Mouse (Mus musculus) neural tube, embryonic 11.5 days (tissue): ENCODE results near the gene Mgrn1. TPM values are rescaled to one million over a fixed set of nuclear protein-coding genes. Genes with fewer than 3 reads are reported as not detected.

Experiments used
- ATAC-seq: fragments of 200-750 bp; cut with Nextera tagmentation; 2 replicates; pipeline ENCODE4 v1.8.0; 2017; ENCODE audit warnings: moderate number of reproducible peaks, mild to moderate bottlenecking, moderate TSS enrichment, moderate library complexity; ENCODE audit not compliant: insufficient read depth, low FRiP score, low TSS enrichment
- DNase-seq: peaks from one replicate; pipeline ENCODE4 v3.0.0-alpha.2; 2015; ENCODE audit warnings: low spot score
- H3K27ac ChIP-seq: fragments of 300-500 bp; sonication (generic); 2 replicates; pipeline ENCODE4 v1.5.1; 2014; ENCODE audit warnings: low read depth, mild to moderate bottlenecking, low read length
- H3K27me3 ChIP-seq: fragments of 300-500 bp; sonication (generic); 2 replicates; pipeline ENCODE4 v1.6.1; 2014; ENCODE audit warnings: mild to moderate bottlenecking, low read length, mixed read lengths; ENCODE audit not compliant: control insufficient read depth, insufficient read depth
- H3K36me3 ChIP-seq: fragments of 300-500 bp; sonication (generic); 2 replicates; pipeline ENCODE4 v1.6.1; 2014; ENCODE audit warnings: mild to moderate bottlenecking, low read length, moderate library complexity, mixed read lengths; ENCODE audit not compliant: control insufficient read depth, insufficient read depth
- H3K4me1 ChIP-seq: fragments of 300-500 bp; sonication (generic); 2 replicates; pipeline ENCODE4 v1.6.1; 2014; ENCODE audit warnings: low read length, mixed read lengths; ENCODE audit not compliant: control insufficient read depth, insufficient read depth
- H3K4me2 ChIP-seq: fragments of 300-500 bp; sonication (generic); 2 replicates; pipeline ENCODE4 v1.6.1; 2014; ENCODE audit warnings: low read depth, mild to moderate bottlenecking, moderate library complexity
- H3K4me3 ChIP-seq: fragments of 300-500 bp; sonication (generic); 2 replicates; pipeline ENCODE4 v1.5.1; 2014; ENCODE audit warnings: low read depth, low read length
- H3K9ac ChIP-seq: fragments of 300-500 bp; sonication (generic); 2 replicates; pipeline ENCODE4 v1.6.1; 2014; ENCODE audit warnings: mild to moderate bottlenecking, low read length
- H3K9me3 ChIP-seq: fragments of 300-500 bp; sonication (generic); 2 replicates; pipeline ENCODE4 v1.6.1; 2016; ENCODE audit warnings: low read length; ENCODE audit not compliant: control insufficient read depth
- WGBS: fragments of 180-500 bp; shearing (Covaris S2); extraction: QIAGEN DNeasy Blood & Tissue Kit; methylation state at CpG from one replicate; pipeline ENCODE4 v1.1.7; 2014; 5-methylcytosine and 5-hydroxymethylcytosine counted together
- polyA plus RNA-seq: library from polyadenylated mRNA; unstranded; fragments of >200 nt; fragmentation: Nextera tagmentation; extraction: Ambion mirVana; gene quantifications from 2 replicates; pipeline ENCODE4 v1.2.1, GENCODE M21; 2014

The Mgrn1 gene
- polyA plus RNA-seq, 1 experiment from 2014 or later: 85.5 TPM

DNA sequence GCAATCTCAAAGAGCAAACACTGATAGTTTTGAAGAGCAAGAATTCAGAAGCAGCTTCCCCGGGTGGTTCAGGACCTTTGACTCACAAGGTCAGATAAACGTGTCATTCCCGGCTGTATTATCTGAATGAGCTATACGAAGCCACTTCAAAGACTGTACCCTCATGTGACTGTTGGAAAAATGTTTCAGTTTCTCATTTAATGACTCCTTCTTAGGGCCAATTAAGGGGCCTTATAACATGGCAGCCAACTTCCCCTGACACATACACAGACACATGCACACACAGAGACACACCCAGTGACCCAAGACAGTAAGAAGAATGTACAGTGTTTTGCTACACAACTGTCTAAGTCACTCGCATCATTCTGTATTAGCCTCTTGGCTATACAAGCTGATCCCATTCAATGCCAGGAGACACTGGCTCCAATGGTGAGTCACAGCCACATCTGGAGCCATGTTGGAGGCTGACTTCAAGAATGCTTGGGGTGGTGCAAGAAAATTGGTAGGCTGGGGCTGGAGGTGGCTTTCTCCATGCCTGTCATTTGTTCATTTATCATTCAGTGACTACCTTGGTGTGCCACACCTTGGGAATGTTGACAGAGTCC is 30.9 kb upstream of the Mgrn1 start:
- ATAC-seq (no peak), DNase-seq (no peak)
- H3K4me3 ChIP-seq: no peak overlapping the region
- no peaks in the 10 kb centered on the region for H3K27me3 ChIP-seq
- H3K9ac ChIP-seq: no peak overlapping the region
- no peaks in the 10 kb centered on the region for H3K4me1 ChIP-seq
- no peak overlapping the region for H3K27ac ChIP-seq
- no peaks in the 10 kb centered on the region for H3K36me3 ChIP-seq
- H3K9me3 ChIP-seq: no peaks in the 10 kb centered on the region
- WGBS: 71% methylated on average over 5 of the region's 5 CpGs
- no peak overlapping the region for H3K4me2 ChIP-seq

DNA sequence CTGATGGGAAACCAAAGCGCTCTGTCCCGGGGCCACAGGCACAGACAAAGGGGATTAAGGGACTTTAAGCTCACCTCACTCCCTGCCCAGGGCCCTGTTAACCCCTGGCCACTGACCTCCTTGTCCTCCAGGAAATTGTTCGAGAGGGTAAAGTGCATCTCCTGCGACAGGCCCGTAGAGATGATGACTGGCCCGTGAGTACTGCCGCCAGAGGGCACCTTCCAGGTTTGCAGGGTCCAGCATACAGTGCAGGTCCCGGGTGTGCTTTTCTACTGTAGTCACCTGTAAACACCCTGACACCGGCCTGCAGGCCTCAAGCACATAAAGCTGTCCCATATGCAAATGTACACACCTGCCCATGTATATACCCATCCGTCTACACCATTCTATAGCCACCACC is 24.7 kb upstream of the Mgrn1 start:
- no peak for ATAC-seq
- H3K4me3 ChIP-seq: no peak overlapping the region
- no peak for DNase-seq
- 53% methylated on average over 10 of the region's 10 CpGs for WGBS
- H3K9ac ChIP-seq: no peak overlapping the region
- H3K4me2 ChIP-seq: no peak overlapping the region
- H3K4me1 ChIP-seq: no peaks in the 10 kb centered on the region
- H3K9me3 ChIP-seq: no peaks in the 10 kb centered on the region
- H3K27me3 ChIP-seq: no peaks in the 10 kb centered on the region
- H3K36me3 ChIP-seq: no peaks in the 10 kb centered on the region
- H3K27ac ChIP-seq: no peak overlapping the region

DNA sequence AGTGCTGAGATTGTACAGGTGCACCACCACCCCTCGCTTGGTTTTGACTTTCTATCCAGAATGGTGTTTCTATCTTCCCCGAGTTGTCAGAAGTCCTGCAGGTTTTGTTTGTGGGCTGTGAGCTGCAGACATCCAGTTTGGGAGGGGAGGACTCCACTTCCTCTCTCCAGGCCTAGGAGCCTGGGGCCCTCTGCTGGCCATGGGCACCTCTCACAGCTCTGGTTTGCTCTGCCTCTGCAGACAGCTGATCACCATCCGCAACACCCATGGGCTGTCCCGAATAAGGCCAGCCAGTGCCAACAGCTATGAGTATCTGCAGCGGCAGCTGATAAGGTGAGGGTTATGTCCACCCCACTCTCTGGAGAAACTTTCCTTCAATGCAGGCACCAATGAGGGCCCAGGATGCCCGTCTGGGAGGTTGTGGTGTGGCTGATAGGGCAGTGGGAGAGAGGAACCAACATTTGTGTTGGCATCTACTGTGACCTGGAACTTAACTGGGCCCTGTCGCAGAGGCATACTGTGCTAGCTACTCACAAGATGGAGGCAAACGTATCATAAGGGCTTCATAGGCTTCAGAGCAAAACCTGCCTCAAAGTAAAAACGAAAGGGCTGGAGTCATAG is 23.1 kb upstream of the Mgrn1 start:
- H3K27ac ChIP-seq: no peak overlapping the region
- no peaks in the 10 kb centered on the region for H3K4me1 ChIP-seq
- no peaks in the 10 kb centered on the region for H3K9me3 ChIP-seq
- no peak overlapping the region for H3K4me3 ChIP-seq
- no peaks in the 10 kb centered on the region for H3K36me3 ChIP-seq
- H3K4me2 ChIP-seq: no peak overlapping the region
- 0 out of 2 replicates have a peak, but pooled peaks have one; percentile 60 for ATAC-seq
- no peaks in the 10 kb centered on the region for H3K27me3 ChIP-seq
- 57% methylated on average over 9 of the region's 9 CpGs for WGBS
- DNase-seq: peak; percentile 70
- no peak overlapping the region for H3K9ac ChIP-seq

DNA sequence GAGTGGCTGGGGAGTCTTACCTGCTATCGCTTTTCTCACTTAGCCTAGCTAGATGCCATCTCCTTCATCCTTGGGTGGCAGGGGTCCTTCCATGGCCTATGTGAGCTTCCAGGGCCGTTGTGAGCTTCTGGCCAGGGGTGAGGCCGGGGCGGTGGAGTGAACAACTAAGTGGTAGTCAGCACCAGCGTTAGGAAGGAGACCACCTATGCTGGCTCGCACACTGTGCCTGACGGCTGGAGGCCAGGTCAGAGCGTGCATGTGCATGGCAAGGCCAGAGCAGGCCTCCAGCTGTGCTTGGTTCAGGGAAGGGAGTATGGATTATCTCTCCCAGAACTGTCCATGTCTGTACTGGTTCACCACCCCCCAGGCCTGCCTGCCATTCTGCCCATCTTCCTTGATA is 22.3 kb upstream of the Mgrn1 start:
- DNase-seq (no peak), ATAC-seq (no peak)
- Histone ChIP-seq H3K4me1 (no peaks in the 10 kb centered on the region), H3K36me3 (no peaks in the 10 kb centered on the region), H3K4me3 (no peak overlapping the region), H3K9me3 (no peaks in the 10 kb centered on the region), H3K4me2 (no peak overlapping the region), H3K9ac (no peak overlapping the region), H3K27me3 (no peaks in the 10 kb centered on the region), H3K27ac (no peak overlapping the region)
- WGBS: 85% methylated on average over 8 of the region's 8 CpGs

DNA sequence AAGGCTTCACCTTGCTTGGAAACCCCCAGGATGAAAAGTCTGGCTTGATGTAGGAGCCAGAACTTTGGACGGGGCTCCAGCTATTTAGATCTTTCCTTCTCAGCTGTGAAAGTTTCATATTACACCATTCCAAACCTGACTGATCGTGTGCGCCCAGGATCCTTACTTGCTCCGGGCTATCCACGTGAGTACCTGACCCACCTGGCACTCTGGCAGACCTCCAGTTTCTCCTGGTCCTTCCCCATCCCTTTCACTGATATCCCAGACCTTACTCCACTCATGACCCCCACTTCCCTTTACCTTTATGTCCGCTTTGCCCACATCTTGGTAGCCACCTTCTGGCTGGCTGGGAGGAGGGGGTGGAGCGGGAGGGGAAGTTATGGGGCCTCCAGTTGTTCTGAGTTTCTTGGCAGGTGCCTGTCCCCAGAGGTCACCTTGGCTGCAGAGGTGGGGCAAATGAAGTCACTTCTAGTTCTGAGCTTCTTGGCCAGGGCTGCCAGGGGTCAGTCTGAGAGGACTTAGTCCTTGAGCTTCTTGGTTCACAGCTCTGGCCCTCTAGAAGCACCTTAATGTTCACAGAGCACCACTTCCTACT is 19.9 kb upstream of the Mgrn1 start:
- no peak for DNase-seq
- 75% methylated on average over 7 of the region's 7 CpGs for WGBS
- Histone ChIP-seq H3K4me2 (no peak overlapping the region), H3K27me3 (no peaks in the 10 kb centered on the region), H3K9ac (no peak overlapping the region), H3K27ac (no peak overlapping the region), H3K36me3 (no peaks in the 10 kb centered on the region), H3K9me3 (no peaks in the 10 kb centered on the region), H3K4me1 (no peaks in the 10 kb centered on the region), H3K4me3 (no peak overlapping the region)
- no peak for ATAC-seq

DNA sequence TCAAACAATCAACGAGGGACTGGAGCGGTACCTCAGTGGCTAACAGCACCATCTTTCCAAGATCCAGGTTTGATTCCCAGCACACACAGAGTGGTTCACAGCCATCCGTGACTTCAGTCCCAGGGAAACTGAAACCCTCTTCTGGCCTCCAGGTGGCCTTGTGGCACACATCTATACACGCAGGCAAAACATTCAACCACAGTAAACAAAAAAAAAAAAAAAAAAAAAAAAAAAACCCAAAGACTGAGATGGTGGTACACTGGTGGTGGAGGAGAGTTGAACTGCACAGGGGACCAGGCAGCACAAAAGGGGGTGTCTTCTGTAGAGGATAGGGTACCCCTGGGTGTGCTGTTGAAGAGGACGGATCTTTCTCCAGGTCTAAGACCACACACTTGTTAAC is 15.6 kb upstream of the Mgrn1 start:
- Histone ChIP-seq H3K4me3 (no peak overlapping the region), H3K4me1 (no peaks in the 10 kb centered on the region), H3K27me3 (no peaks in the 10 kb centered on the region), H3K9me3 (no peaks in the 10 kb centered on the region), H3K27ac (no peak overlapping the region), H3K9ac (no peak overlapping the region), H3K4me2 (no peak overlapping the region), H3K36me3 (0 out of 2 replicates have a peak, but pooled peaks cover 2% of the 10 kb centered on the region)
- ATAC-seq (no peak), DNase-seq (no peak)
- WGBS: 95% methylated on average over 5 of the region's 5 CpGs

DNA sequence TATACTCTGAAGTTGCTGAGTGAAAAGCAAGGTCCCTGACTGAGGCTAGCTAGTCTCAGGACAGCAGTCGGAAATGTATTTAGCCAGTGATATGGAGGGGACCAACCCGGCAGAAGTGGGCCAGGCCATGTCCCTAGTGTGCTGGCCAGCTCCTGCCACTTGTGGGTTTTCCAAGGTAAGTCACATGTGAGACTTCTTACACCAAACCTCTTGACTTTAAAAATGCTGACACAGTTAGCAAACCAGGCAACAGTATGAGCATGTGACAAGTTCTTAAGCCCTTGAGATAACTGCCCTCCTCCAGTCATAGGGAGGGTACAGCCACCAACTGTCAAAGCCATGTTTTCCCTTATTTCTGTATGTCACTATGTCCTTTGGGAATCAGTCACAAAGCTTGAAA is 14.1 kb upstream of the Mgrn1 start:
- Histone ChIP-seq H3K4me3 (no peak overlapping the region), H3K36me3 (0 out of 2 replicates have a peak, but pooled peaks cover 2% of the 10 kb centered on the region)

DNA sequence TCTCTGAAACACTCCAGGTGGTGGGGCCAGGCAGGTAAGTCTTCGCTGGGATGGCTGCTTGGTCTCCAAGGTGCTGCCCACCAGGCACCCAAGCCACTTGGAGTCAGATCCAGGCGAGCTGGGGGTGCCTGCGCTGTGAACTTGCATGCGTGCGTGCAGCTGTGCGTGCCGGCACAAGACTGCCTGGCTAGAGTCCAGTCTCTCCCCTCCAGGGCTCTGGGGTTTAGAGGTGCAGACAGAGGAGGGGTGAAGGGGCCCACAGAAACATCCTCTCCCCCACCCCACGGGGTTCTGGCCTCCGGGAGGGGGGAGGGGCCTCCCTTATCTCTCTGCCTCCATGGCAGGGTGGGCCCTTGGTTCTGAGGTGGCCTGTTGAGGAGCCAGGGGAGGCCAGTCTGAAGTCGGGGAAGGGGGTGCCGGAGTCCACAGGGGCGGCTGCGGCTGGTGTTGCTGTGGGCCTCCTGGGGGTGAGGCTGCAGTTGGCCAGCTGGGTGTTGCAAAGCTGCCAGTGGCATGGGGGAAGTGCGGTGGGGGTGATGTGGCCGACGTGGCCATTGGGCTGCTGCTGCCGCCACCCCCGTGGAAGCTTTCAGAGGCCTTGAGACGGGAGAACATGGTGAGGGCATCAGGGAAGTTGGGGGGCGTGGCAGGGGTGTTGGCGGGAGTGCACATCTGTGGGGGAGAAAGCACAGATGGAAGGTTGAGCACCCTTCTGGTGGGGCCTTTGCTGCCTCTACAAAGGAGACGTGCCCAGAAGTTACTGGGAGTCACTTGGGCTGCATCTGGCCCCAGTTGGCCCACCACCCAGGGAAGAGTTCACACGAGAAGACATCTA is 10.6 kb upstream of the Mgrn1 start:
- 96% methylated on average over 22 of the region's 23 CpGs for WGBS
- no peak overlapping the region for H3K27ac ChIP-seq
- H3K9ac ChIP-seq: no peak overlapping the region
- no peaks in the 10 kb centered on the region for H3K27me3 ChIP-seq
- no peaks in the 10 kb centered on the region for H3K9me3 ChIP-seq
- H3K4me1 ChIP-seq: peaks cover 9% of the 10 kb centered on the region
- DNase-seq (no peak), ATAC-seq (no peak)
- H3K4me3 ChIP-seq: no peak overlapping the region
- 0 out of 2 replicates have a peak, but pooled peaks cover 2% of the 10 kb centered on the region for H3K36me3 ChIP-seq
- no peak overlapping the region for H3K4me2 ChIP-seq

More for the DNA sequence above, 14.1 kb upstream of the Mgrn1 start:
- H3K4me1 ChIP-seq: no peaks in the 10 kb centered on the region
- DNase-seq (no peak), ATAC-seq (no peak)
- no peak overlapping the region for H3K27ac ChIP-seq
- 92% methylated on average over 2 of the region's 2 CpGs for WGBS
- no peaks in the 10 kb centered on the region for H3K27me3 ChIP-seq
- H3K9me3 ChIP-seq: no peaks in the 10 kb centered on the region
- no peak overlapping the region for H3K9ac ChIP-seq
- H3K4me2 ChIP-seq: no peak overlapping the region
